In genomic region chr3:83763551-83764548, GRCm38 (mm10) we compare ENCODE assay signal across 8 mouse cellular contexts. TPM values are rescaled to one million over a fixed set of nuclear protein-coding genes. Genes with fewer than 3 reads are reported as not detected.
DNase-seq lines count a peak whose midpoint lies in the region; ATAC-seq lines count a peak whose summit lies in the region.

No protein-coding gene starts in this region.

- no peaks in the 10 kb centered on the region for H3K9me3 ChIP-seq in intestine, embryonic 16.5 days (ENCODE audit: control insufficient read depth, low read length)
- H3K9me3 ChIP-seq in megakaryocyte, embryonic 14.5 days, result no peaks in the 10 kb centered on the region

- peak overlapping the region; percentile 92 for H3K4me2 ChIP-seq in intestine, embryonic 16.5 days (ENCODE audit: low read depth, low read length)

- H3K36me3 ChIP-seq in intestine, embryonic 16.5 days (ENCODE audit: control insufficient read depth, insufficient read depth, low read length), result no peaks in the 10 kb centered on the region
- no peaks in the 10 kb centered on the region for H3K36me3 ChIP-seq in megakaryocyte, embryonic 14.5 days (replicated peaks; ENCODE audit: low read length)

- H3K4me3 ChIP-seq in intestine, embryonic 16.5 days (ENCODE audit: low read length), result peak overlapping the region; percentile 50
- H3K4me3 ChIP-seq in megakaryocyte, embryonic 14.5 days (replicated peaks), result peak overlapping the region; percentile 90

- 7% methylated on average over 40 of the region's 40 CpGs for WGBS in intestine, embryonic 16.5 days

- intact Hi-C loops in left cerebral cortex, postnatal 10 days (cut with DNase I), result loop anchor here (5.0 to 10.0 kb wide), 2 partner anchors 477 to 639 kb away; partner anchors contain the start of gene Dchs2

- peaks cover 13% of the 10 kb centered on the region for H3K4me1 ChIP-seq in intestine, embryonic 16.5 days (ENCODE audit: control insufficient read depth, insufficient read depth, low read length)
- peaks cover 34% of the 10 kb centered on the region for H3K4me1 ChIP-seq in megakaryocyte, embryonic 14.5 days

- H3K27ac ChIP-seq in intestine, embryonic 16.5 days (ENCODE audit: low read length), result no peak overlapping the region

- peak; percentile 78 for ATAC-seq in granulocyte monocyte progenitor cell, adult 5-6 weeks (replicated peaks; ENCODE audit: poor library complexity, severe bottlenecking)
- ATAC-seq in intestine, embryonic 16.5 days, result peak; percentile 85

- H3K9ac ChIP-seq in intestine, embryonic 16.5 days (ENCODE audit: low read depth, low read length), result peak overlapping the region; percentile 64

- peaks cover 9% of the 10 kb centered on the region for H3K27me3 ChIP-seq in intestine, embryonic 16.5 days (replicated peaks; ENCODE audit: control insufficient read depth, insufficient read depth, low read length)
- peaks cover 87% of the 10 kb centered on the region for H3K27me3 ChIP-seq in megakaryocyte, embryonic 14.5 days (replicated peaks)

- DNase-seq in adrenal gland, adult (ENCODE audit: inconsistent age in 2 of 2, low spot score in 1 of 2), result peak; percentile 72 to 91
- DNase-seq in embryo, embryonic 9.5 days (ENCODE audit: extremely low spot score), result peak; percentile 87
- peak; percentile 75 to 87 for DNase-seq in left cerebral cortex, postnatal 10 days (ENCODE audit: extremely low spot score in 1 of 2, low spot score in 2 of 2)
- DNase-seq in right cerebral cortex, postnatal 10 days (ENCODE audit: low spot score in 2 of 2), result peak; percentile 87 to 90
- peak; percentile 74 to 79 for DNase-seq in urinary bladder, postnatal 36 days (ENCODE audit: low spot score in 2 of 2)

RNA-seq across cellular contexts. Expression of gene Sfrp2, which starts 2.3 kb away (rescaled TPM):
- not detected in 2 replicates for total RNA-seq in granulocyte monocyte progenitor cell, adult 5-6 weeks (2014; fragmentation: Nextera tagmentation)
- not detected in 2 replicates for total RNA-seq in granulocyte monocyte progenitor cell, adult 5-6 weeks (2017)
- polyA plus RNA-seq in intestine, embryonic 16.5 days (2015; fragmentation: Nextera tagmentation; extraction: Ambion mirVana), result 56.2 and 58.9 TPM in 2 replicates
- total RNA-seq in left cerebral cortex, postnatal 10 days (2021), result 10 to 100 TPM in 1 of 2 experiments, 1 to 10 TPM in 1; 9.6 to 12.2 TPM
- 0.22 TPM in 1 of 2 replicates, not detected in the other for polyA plus RNA-seq in megakaryocyte, embryonic 14.5 days (2012; ENCODE audit: insufficient read depth, low replicate concordance)

Comparison
In these comparisons a context has a peak if more than half of its experiments do, and no peak if none do; other contexts are left out.
1. RNA of gene Sfrp2, which starts 2.3 kb away (total RNA-seq): 9.6 to 12.2 TPM in left cerebral cortex, postnatal 10 days; not detected in granulocyte monocyte progenitor cell, adult 5-6 weeks; every median in the first group is over 10 times any median in the second.
2. Peak in every context shown above with its lines, with median percentiles within 50 percentile points of each other: DNase-seq.